Mouse (Mus musculus) effector memory CD4-positive, alpha-beta T cell, adult 7 months (primary cell): Measurements from ENCODE around the gene Wfdc6b. TPM values are rescaled to one million over a fixed set of nuclear protein-coding genes. Genes with fewer than 3 reads are reported as not detected.

Experiments
- polyA plus RNA-seq: library from polyadenylated mRNA; unstranded; fragments of 100-300 nt; shearing (Covaris generic); gene quantifications from one replicate; pipeline ENCODE4 v1.2.1, GENCODE M21; 2017

Wfdc6b gene
- polyA plus RNA-seq = not detected

DNA sequence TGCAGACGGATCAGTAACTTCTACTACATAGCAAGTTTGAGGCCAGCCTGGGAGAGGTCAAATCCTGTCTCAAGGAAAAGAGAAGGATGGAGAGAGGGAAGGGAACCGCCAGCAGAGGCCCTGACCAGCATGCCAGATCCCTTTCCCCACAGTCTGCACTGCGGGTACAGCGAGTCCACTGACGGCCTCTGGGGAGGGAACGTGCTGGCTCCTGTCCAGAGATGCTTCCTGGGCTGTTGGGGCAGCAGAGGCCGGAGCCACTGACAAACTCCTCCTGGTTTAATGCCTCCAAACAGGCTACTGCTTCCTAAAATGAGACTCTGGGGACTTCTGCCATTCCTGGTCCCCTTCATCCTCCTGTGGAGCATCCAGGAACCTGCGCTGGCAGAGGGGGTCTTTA lies at the start of gene Wfdc6b, which contains the start of gene Wfdc8:
Gene Wfdc6b, plus strand, starts transcription at position 52 of the 400 bp plus-strand sequence.
Gene Wfdc8, minus strand, starts transcription at position 156 of the 400 bp plus-strand sequence.

DNA sequence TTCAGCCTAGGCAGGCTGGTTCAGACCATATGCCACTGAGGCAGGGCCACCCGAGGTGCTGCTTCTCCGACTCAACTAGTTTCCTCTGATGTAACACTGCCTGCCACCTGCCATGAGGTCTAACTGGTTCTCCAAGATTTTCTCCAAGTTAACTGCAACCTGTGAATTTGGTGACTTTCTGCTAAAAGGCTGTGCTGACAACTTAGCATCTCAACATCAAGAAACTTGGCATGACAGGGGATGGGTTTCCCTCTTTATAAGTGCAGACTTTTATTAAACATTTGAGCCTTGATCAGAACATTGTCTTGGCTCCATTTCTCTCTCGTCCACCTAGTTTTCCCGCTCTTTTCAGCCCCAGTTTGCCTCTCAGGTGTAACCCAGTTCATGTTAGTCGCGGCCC lies 40.0 kb upstream of the Wfdc6b start, which contains the start of gene Spint3:
Gene Spint3, minus strand, starts transcription at position 101 of the 400 bp plus-strand sequence.

DNA sequence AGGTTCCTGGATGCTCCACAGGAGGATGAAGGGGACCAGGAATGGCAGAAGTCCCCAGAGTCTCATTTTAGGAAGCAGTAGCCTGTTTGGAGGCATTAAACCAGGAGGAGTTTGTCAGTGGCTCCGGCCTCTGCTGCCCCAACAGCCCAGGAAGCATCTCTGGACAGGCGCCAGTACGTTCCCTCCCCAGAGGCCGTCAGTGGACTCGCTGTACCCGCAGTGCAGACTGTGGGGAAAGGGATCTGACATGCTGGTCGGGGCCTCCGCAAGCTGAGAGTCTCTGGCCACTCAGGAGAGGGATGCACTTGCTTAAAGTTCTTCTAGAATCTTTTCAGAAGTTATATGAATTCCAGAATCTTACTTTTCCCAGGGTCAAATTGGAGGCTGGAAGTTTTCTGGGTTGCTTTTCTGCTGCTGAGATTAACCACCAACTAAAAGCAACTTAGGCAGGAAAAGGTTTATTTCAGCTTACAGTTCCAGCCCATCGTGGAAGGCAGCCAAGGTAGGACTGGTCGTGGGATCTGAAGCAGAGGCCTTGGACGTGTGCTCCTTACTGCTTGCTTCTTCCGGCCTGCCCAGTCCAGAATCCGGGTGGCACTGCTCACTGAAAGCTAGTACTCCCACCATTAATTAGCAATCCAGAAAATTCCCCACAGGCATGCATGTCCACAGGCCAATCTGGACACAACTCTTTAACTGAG lies 28.1 kb upstream of the Wfdc6b start, which contains the start of gene Wfdc6a:
Gene Wfdc6a, minus strand, starts transcription at position 423 of the 701 bp plus-strand sequence.

DNA sequence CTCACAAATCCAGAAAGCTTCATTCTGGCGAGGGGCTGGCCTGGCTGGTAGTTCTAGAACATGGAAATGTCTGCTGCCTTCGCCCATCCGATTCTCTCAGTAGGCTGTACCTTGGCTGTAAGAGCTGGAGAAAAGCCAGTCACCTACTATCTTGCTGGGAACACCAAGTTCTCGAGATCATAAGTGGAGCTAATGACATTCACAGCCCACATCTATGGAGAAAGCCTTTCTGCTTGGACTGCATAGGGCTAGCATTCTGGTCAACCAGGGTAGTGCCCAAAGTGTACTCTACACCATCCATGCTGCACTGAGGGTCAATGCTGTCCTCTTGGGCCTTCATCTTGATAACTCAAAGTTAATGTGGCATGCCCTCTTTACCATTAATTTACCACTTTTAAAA lies 19.8 kb upstream of the Wfdc6b start, which contains the start of gene Eppin:
Gene Eppin, minus strand, starts transcription at position 101 of the 400 bp plus-strand sequence.

DNA sequence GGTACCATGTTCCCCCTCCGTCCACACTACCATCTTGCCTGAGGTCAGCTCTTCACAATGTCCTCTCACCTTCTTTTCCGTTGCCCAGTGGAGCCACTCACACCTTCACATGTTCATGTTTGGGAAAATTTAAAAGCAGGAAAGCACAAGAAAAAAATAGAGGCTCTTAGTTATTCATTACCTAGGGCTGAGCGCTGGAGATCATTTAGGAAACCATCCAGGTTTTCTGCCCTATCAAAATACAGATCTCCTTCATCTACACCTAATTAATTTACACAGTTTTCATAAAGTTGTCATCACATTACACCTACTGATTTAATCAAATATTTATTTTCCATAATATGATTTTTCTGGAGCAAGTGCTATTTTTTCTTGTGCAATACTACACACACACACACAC lies 25.4 kb downstream of the Wfdc6b start, which contains the start of gene Wfdc16:
Gene Wfdc16, minus strand, starts transcription at position 101 of the 400 bp plus-strand sequence.

DNA sequence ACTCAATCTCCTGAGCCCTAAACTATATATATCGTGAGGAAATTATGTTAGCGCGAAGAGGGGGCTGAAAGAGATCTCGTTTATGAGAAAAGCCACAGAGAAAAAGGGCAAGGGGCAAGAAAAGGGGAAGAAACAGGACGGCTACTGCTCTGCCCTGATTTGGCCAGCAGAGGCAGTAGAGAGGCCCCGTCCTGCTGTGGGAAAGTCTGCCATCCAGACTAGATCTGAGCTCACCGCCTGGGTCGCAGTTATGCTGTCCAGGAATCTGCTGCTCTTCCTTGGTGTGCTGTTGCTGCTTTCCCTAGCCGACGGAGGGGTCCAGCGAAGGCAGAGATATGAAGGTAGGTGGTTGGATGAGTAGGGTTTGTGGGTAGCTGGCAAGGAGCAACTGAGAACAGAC lies 42.5 kb downstream of the Wfdc6b start, which contains the start of gene Wfdc10:
Gene Wfdc10, plus strand, starts transcription at position 189 of the 400 bp plus-strand sequence.

DNA sequence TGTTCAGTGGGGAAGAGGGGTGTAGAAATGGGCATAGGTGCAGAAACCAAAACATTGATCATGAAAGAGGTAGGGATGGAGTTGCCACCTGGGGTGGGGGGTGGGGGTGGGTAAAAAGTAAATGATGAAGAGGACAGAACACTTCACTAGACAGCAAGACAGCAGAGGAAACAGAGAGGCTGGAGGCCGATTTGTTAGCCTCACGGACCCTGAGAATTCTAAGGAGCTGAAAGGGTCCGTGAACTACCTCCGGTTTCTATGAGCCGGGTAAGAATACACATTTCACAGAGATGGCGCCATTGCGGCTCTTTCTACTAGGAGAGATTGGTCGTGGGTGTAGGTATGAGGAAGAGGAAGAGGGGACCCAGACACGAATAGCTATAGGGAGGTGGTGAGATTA lies 43.2 kb downstream of the Wfdc6b start, which contains the start of gene Wfdc9:
Gene Wfdc9, minus strand, starts transcription at position 101 of the 400 bp plus-strand sequence.

Other genes with a start within 250 kb of the Wfdc6b start
- gene Slpi, start 224.4 kb upstream of the Wfdc6b start, polyA plus RNA-seq = 12.2 TPM
- 0.71 TPM for gene Rbpjl, start 210.4 kb upstream of the Wfdc6b start, polyA plus RNA-seq
- gene Matn4, start 208.4 kb upstream of the Wfdc6b start, polyA plus RNA-seq = 0.69 TPM
- 0.63 TPM for gene Sdc4, start 169.6 kb upstream of the Wfdc6b start, polyA plus RNA-seq
- 86.9 TPM for gene Sys1, start 156.6 kb upstream of the Wfdc6b start, polyA plus RNA-seq
- 11.7 TPM for gene Gm20458, start 152.6 kb upstream of the Wfdc6b start, polyA plus RNA-seq
- 0.41 TPM for gene Trp53tg5, start 139.8 kb upstream of the Wfdc6b start, polyA plus RNA-seq
- gene Dbndd2, start 127.4 kb upstream of the Wfdc6b start, polyA plus RNA-seq = 1.6 TPM
- 12.8 TPM for gene Pigt, start 116.0 kb upstream of the Wfdc6b start, polyA plus RNA-seq
- not detected for gene Wfdc2, start 51.1 kb upstream of the Wfdc6b start, polyA plus RNA-seq
- not detected for gene Spint3, start 40.1 kb upstream of the Wfdc6b start, polyA plus RNA-seq
- 0.49 TPM for gene Wfdc6a, start 28.1 kb upstream of the Wfdc6b start, polyA plus RNA-seq
- gene Eppin, start 19.9 kb upstream of the Wfdc6b start, polyA plus RNA-seq = not detected
- not detected for gene Wfdc8, start 104 bp downstream of the Wfdc6b start, polyA plus RNA-seq
- not detected for gene Wfdc16, start 25.3 kb downstream of the Wfdc6b start, polyA plus RNA-seq
- gene Wfdc10, start 42.5 kb downstream of the Wfdc6b start, polyA plus RNA-seq = not detected
- not detected for gene Wfdc9, start 43.1 kb downstream of the Wfdc6b start, polyA plus RNA-seq
- gene Wfdc11, start 60.6 kb downstream of the Wfdc6b start, polyA plus RNA-seq = not detected
- 1.3 TPM for gene Wfdc13, start 71.6 kb downstream of the Wfdc6b start, polyA plus RNA-seq
- not detected for gene Spint4, start 85.0 kb downstream of the Wfdc6b start, polyA plus RNA-seq
- gene Spint5, start 101.8 kb downstream of the Wfdc6b start, polyA plus RNA-seq = not detected
- gene Wfdc3, start 132.4 kb downstream of the Wfdc6b start, polyA plus RNA-seq = 0.34 TPM
- 49.6 TPM for gene Dnttip1, start 132.5 kb downstream of the Wfdc6b start, polyA plus RNA-seq
- gene Ube2c, start 156.4 kb downstream of the Wfdc6b start, polyA plus RNA-seq = 0.96 TPM
- gene Tnnc2, start 166.4 kb downstream of the Wfdc6b start, polyA plus RNA-seq = not detected
- 5.0 TPM for gene Snx21, start 172.3 kb downstream of the Wfdc6b start, polyA plus RNA-seq
- gene Acot8, start 191.4 kb downstream of the Wfdc6b start, polyA plus RNA-seq = 26.4 TPM
- gene Zswim3, start 191.6 kb downstream of the Wfdc6b start, polyA plus RNA-seq = 3.5 TPM
- 15.3 TPM for gene Zswim1, start 209.2 kb downstream of the Wfdc6b start, polyA plus RNA-seq
- gene Spata25, start 215.0 kb downstream of the Wfdc6b start, polyA plus RNA-seq = not detected
- 161 TPM for gene Ctsa, start 219.4 kb downstream of the Wfdc6b start, polyA plus RNA-seq
- gene Neurl2, start 219.9 kb downstream of the Wfdc6b start, polyA plus RNA-seq = 1.0 TPM
- 5.1 TPM for gene Pltp, start 244.2 kb downstream of the Wfdc6b start, polyA plus RNA-seq